Mouse (Mus musculus): Measurements from ENCODE around the gene Ptbp2.

GRCm38 (mm10) chr3:119712066-119712465, 72.2 kb downstream of the Ptbp2 start:
- TF ChIP-seq CTCF (IDR thresholded peaks at IDR 0.05; ENCODE audit: extremely low read depth, insufficient read depth, low read length), result no peak
- peak; percentile 6; the same call in 1 of the 2 replicates for TF ChIP-seq POLR2A (IDR thresholded peaks at IDR 0.05; ENCODE audit: extremely low read depth, insufficient read depth, low read length)
